Comparison of ENCODE assay signal across 8 mouse cellular contexts in the genomic region with DNA sequence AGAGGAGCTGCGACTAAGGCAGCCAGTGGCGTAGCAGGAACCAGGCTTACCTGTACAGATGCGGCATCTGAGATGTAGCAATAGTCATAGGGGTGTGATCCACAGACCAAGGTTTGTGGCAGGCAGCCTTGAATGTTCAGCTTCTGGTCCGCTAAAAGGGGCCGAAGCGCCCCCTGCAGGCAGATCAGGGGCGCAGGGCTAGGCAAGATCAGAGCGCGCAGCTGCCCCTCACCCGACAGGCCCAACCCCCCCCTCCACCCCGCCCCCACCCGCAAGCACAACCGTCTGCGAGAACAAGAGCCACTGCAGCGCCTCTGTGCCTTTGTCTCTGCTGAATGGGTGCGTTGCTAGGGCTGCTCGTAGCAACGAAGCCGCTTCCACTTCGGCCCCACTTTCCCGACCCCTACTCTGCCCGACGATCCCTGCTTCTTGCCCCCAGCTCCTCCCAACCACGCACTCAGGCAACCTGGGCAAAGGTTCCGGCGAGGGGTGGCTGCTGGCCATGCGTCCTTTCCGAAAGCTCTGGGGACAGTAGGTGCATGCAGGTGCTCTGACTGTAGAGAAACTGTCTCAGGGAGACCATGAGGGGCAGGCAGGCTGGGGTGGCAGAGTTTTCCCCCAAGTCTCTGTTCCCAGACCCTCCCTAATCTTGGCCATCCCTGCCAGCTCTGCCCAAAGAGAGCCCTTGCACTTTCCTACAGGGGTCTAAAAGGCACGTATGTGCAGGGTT. TPM values are rescaled to one million over a fixed set of nuclear protein-coding genes. Genes with fewer than 3 reads are reported as not detected.
DNase-seq lines count a peak whose midpoint lies in the region; ATAC-seq lines count a peak whose summit lies in the region.

No protein-coding gene starts in this region.

- peaks cover 68% of the 10 kb centered on the region for H3K27me3 ChIP-seq in heart, embryonic 12.5 days (replicated peaks)
- H3K27me3 ChIP-seq in forebrain, embryonic 10.5 days (ENCODE audit: poor library complexity, severe bottlenecking): peaks cover 82% of the 10 kb centered on the region
- H3K27me3 ChIP-seq in intestine, embryonic 14.5 days (replicated peaks; ENCODE audit: control insufficient read depth, insufficient read depth, low read length): peaks cover 4% of the 10 kb centered on the region; the same call in 1 of the 2 replicates
- H3K27me3 ChIP-seq in liver, embryonic 12.5 days (replicated peaks): peaks cover 80% of the 10 kb centered on the region

- peaks cover 10% of the 10 kb centered on the region for H3K4me1 ChIP-seq in heart, embryonic 12.5 days (replicated peaks)
- H3K4me1 ChIP-seq in forebrain, embryonic 10.5 days: peaks cover 59% of the 10 kb centered on the region
- H3K4me1 ChIP-seq in intestine, embryonic 14.5 days (replicated peaks; ENCODE audit: control insufficient read depth, insufficient read depth, low read length): no peaks in the 10 kb centered on the region; the same call in 1 of the 2 replicates
- peaks cover 9% of the 10 kb centered on the region for H3K4me1 ChIP-seq in liver, embryonic 12.5 days

- no peak for ATAC-seq in heart, embryonic 12.5 days (ENCODE audit: insufficient number of reproducible peaks, low FRiP score)
- peak; percentile 59; the same call in 1 of the 2 replicates for ATAC-seq in intestine, embryonic 14.5 days (replicated peaks; ENCODE audit: low FRiP score, low TSS enrichment, low read depth)
- ATAC-seq in liver, embryonic 12.5 days: peak; percentile 52; the same call in 1 of the 2 replicates

- peak overlapping the region; percentile 82 for H3K4me2 ChIP-seq in heart, embryonic 12.5 days
- peak overlapping the region; percentile 58 for H3K4me2 ChIP-seq in intestine, embryonic 14.5 days (ENCODE audit: low read length)
- peak overlapping the region; percentile 63 for H3K4me2 ChIP-seq in liver, embryonic 12.5 days

- H3K27ac ChIP-seq in heart, embryonic 12.5 days (ENCODE audit: poor library complexity, severe bottlenecking): no peak overlapping the region
- peak overlapping the region; percentile 88 for H3K27ac ChIP-seq in forebrain, embryonic 10.5 days
- no peak overlapping the region for H3K27ac ChIP-seq in intestine, embryonic 14.5 days (ENCODE audit: low read depth)
- no peak overlapping the region for H3K27ac ChIP-seq in liver, embryonic 12.5 days

- WGBS in heart, embryonic 12.5 days: 4% methylated on average over 26 of the region's 29 CpGs
- 2% methylated on average over 29 of the region's 29 CpGs for WGBS in forebrain, embryonic 10.5 days
- 7% methylated on average over 24 of the region's 29 CpGs for WGBS in intestine, embryonic 14.5 days
- WGBS in liver, embryonic 12.5 days (ENCODE audit: insufficient replicate concordance): 5% methylated on average over 29 of the region's 29 CpGs

- intact Hi-C loops in heart, postnatal 25 days (cut with DNase I): no loop called here

- peak overlapping the region; percentile 55 for H3K9ac ChIP-seq in heart, embryonic 12.5 days
- H3K9ac ChIP-seq in intestine, embryonic 14.5 days (ENCODE audit: low read length): no peak overlapping the region
- 0 out of 2 replicates have a peak overlapping the region, but pooled peaks have one; percentile 29 for H3K9ac ChIP-seq in liver, embryonic 12.5 days

- peak overlapping the region; percentile 38 for H3K4me3 ChIP-seq in heart, embryonic 12.5 days
- H3K4me3 ChIP-seq in forebrain, embryonic 10.5 days: peak overlapping the region; percentile 50
- peak overlapping the region; percentile 21; the same call in 1 of the 2 replicates for H3K4me3 ChIP-seq in intestine, embryonic 14.5 days (ENCODE audit: low read depth, low read length)
- H3K4me3 ChIP-seq in liver, embryonic 12.5 days: peak overlapping the region; percentile 38

- DNase-seq in heart, postnatal 25 days (ENCODE audit: low spot score): no peak
- peak; percentile 92 for DNase-seq in ZHBTc4 (ENCODE audit: low read depth, low spot score)
- DNase-seq in forebrain, embryonic 10.5 days (ENCODE audit: extremely low spot score, low spot score): peak; percentile 84
- DNase-seq in intestine, embryonic 14.5 days (ENCODE audit: low spot score): peak; percentile 73
- DNase-seq in retina, embryonic 14.5 days (ENCODE audit: low spot score): peak; percentile 91
- no peak for DNase-seq in urinary bladder, postnatal 10 days (ENCODE audit: low spot score)

- H3K36me3 ChIP-seq in heart, embryonic 12.5 days: no peaks in the 10 kb centered on the region
- no peaks in the 10 kb centered on the region for H3K36me3 ChIP-seq in forebrain, embryonic 10.5 days (replicated peaks)
- H3K36me3 ChIP-seq in intestine, embryonic 14.5 days (ENCODE audit: control insufficient read depth, insufficient read depth, low read length): no peaks in the 10 kb centered on the region
- no peaks in the 10 kb centered on the region for H3K36me3 ChIP-seq in liver, embryonic 12.5 days

- H3K9me3 ChIP-seq in heart, embryonic 12.5 days (replicated peaks): no peaks in the 10 kb centered on the region
- no peaks in the 10 kb centered on the region for H3K9me3 ChIP-seq in forebrain, embryonic 10.5 days
- no peaks in the 10 kb centered on the region for H3K9me3 ChIP-seq in intestine, embryonic 14.5 days (ENCODE audit: control insufficient read depth, low read length)
- no peaks in the 10 kb centered on the region for H3K9me3 ChIP-seq in liver, embryonic 12.5 days (replicated peaks)

RNA-seq across cellular contexts. Expression of a gene that starts 25.4 kb away (rescaled TPM):
- polyA plus RNA-seq in heart, embryonic 12.5 days (2016; fragmentation: Nextera tagmentation; extraction: Ambion mirVana): not detected in 2 replicates
- total RNA-seq in heart, postnatal 25 days (2021): not detected
- polyA plus RNA-seq in forebrain, embryonic 10.5 days (2016; fragmentation: Nextera tagmentation; extraction: Ambion mirVana): 0.33 and 0.69 TPM in 2 replicates
- 0.09 and 0.12 TPM in 2 replicates for polyA plus RNA-seq in intestine, embryonic 14.5 days (2014; fragmentation: Nextera tagmentation; extraction: Ambion mirVana)
- 0.04 TPM in 1 of 2 replicates, not detected in the other for polyA plus RNA-seq in liver, embryonic 12.5 days (2016; fragmentation: Nextera tagmentation; extraction: Ambion mirVana)

RNA-seq across cellular contexts. Expression of a gene that starts 45.1 kb away (rescaled TPM):
- polyA plus RNA-seq in heart, embryonic 12.5 days (2016; fragmentation: Nextera tagmentation; extraction: Ambion mirVana): 211 and 213 TPM in 2 replicates
- 100 to 1,000 TPM; 250 to 253 TPM for total RNA-seq in heart, postnatal 25 days (2021)
- 335 and 344 TPM in 2 replicates for polyA plus RNA-seq in forebrain, embryonic 10.5 days (2016; fragmentation: Nextera tagmentation; extraction: Ambion mirVana)
- polyA plus RNA-seq in intestine, embryonic 14.5 days (2014; fragmentation: Nextera tagmentation; extraction: Ambion mirVana): 247 and 252 TPM in 2 replicates
- polyA plus RNA-seq in liver, embryonic 12.5 days (2016; fragmentation: Nextera tagmentation; extraction: Ambion mirVana): 195 and 196 TPM in 2 replicates

Comparison
In these comparisons a context has a peak if more than half of its experiments do, and no peak if none do; other contexts are left out.
1. DNase-seq: peak in ZHBTc4 (single experiment), forebrain, embryonic 10.5 days (single experiment), intestine, embryonic 14.5 days (single experiment) and retina, embryonic 14.5 days (single experiment); none in heart, postnatal 25 days (single experiment) and urinary bladder, postnatal 10 days (single experiment).
2. Peak in every context shown above with its lines, with median percentiles within 50 percentile points of each other: H3K4me2 ChIP-seq and H3K4me3 ChIP-seq.